Mouse (Mus musculus) megakaryocyte, embryonic 14.5 days (primary cell): ENCODE data around the gene Zkscan14.

Experiments
- FLI1 ChIP-seq: IDR thresholded peaks from 2 replicates; pipeline ENCODE4 v1.6.1; 2012; ENCODE audit warnings: low read length, inconsistent platforms, mixed read lengths
- GATA1 ChIP-seq: IDR thresholded peaks from 3 replicates; pipeline ENCODE4 v1.6.1; 2012; ENCODE audit warnings: mixed read lengths, low read length, inconsistent platforms, borderline replicate concordance

- TF ChIP-seq GATA1 (no peak), FLI1 (no peak)
Measured at GRCm38 (mm10) chr5:145147748-145148147, 53.9 kb downstream of the Zkscan14 start.
